Mouse (Mus musculus) liver (tissue): Measurements from ENCODE around the gene Ubr3.
A peak's percentile ranks its signal among the peaks of the same experiment; 100 is the strongest.

Source experiments
- DNase-seq: peaks from one replicate; pipeline ENCODE4 v3.0.0-alpha.2; 2020; ENCODE audit warnings: mixed read lengths

Gene Ubr3

GRCm38 (mm10) chr2:70035358-70035757 lies 138.3 kb downstream of the Ubr3 start:
- DNase-seq, result no peak

GRCm38 (mm10) chr2:70037221-70037620 lies 140.2 kb downstream of the Ubr3 start:
- peak; percentile 62 for DNase-seq

GRCm38 (mm10) chr2:70038752-70039151 lies 141.7 kb downstream of the Ubr3 start, which contains the start of gene Myo3b:
Gene Myo3b, plus strand, starts transcription at chr2:70039126.
- no peak for DNase-seq

- DNase-seq, result no peak
These were observed 147.4 kb downstream of the Ubr3 start for GRCm38 (mm10) chr2:70044466-70044865.

GRCm38 (mm10) chr2:70047868-70048267 lies 150.8 kb downstream of the Ubr3 start:
- DNase-seq, result no peak

- no peak for DNase-seq
These were observed 156.8 kb downstream of the Ubr3 start for GRCm38 (mm10) chr2:70053803-70054202.

GRCm38 (mm10) chr2:70058201-70058600 lies 161.2 kb downstream of the Ubr3 start:
- DNase-seq, result no peak

- DNase-seq, result no peak
These were observed 163.6 kb downstream of the Ubr3 start for GRCm38 (mm10) chr2:70060359-70061345.

- no peak for DNase-seq
These were observed 168.1 kb downstream of the Ubr3 start for GRCm38 (mm10) chr2:70065116-70065515.

GRCm38 (mm10) chr2:70065729-70066300 lies 168.8 kb downstream of the Ubr3 start:
- no peak for DNase-seq

GRCm38 (mm10) chr2:70066338-70067022 lies 169.4 kb downstream of the Ubr3 start:
- DNase-seq, result no peak

- DNase-seq, result no peak
These were observed 172.8 kb downstream of the Ubr3 start for GRCm38 (mm10) chr2:70069861-70070260.
